Mouse (Mus musculus) thymus, adult 2 months (tissue): ENCODE data around the gene Ppp2r3c.
"Not testable (repeated sequence)": the region's sequence is repeated elsewhere in the genome, so short reads cannot be mapped to it uniquely, and the experiment has no call there.

Source experiments
- CTCF ChIP-seq: fragments of 200-500 bp; IDR thresholded peaks from 2 replicates; pipeline ENCODE4 v1.5.1; 2012; ENCODE audit warnings: mild to moderate bottlenecking, control low read depth, low read length, moderate library complexity, borderline replicate concordance; ENCODE audit not compliant: control insufficient read depth, poor library complexity, insufficient read depth; ENCODE audit errors: extremely low read depth
- POLR2A ChIP-seq: fragments of 200-500 bp; IDR thresholded peaks from 2 replicates; pipeline ENCODE4 v1.6.1; 2012; ENCODE audit warnings: mild to moderate bottlenecking, low read length, control low read depth, moderate library complexity; ENCODE audit not compliant: control insufficient read depth, poor library complexity, insufficient read depth; ENCODE audit errors: extremely low read depth

DNA sequence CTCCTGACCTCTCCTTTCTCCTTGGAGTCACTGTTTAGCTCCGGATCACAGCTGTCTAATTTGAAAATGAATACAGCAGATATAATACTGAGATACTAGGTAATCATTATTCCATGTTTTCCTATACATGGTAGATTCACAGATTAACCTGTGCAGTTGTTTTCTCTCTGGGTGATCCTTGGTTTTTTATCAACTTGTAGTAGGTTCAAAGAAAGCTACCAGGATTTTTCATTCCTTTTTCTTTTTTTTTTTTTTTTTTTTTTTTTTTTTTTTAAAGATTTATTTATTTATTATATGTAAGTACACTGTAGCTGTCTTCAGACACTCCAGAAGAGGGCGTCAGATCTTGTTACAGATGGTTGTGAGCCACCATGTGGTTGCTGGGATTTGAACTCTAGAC, 35.7 kb upstream of the Ppp2r3c start:
- not testable (repeated sequence) for TF ChIP-seq CTCF, POLR2A
